Mouse (Mus musculus) lung, postnatal 0 days (tissue): Measurements from ENCODE around the gene Acbd4. TPM values are rescaled to one million over a fixed set of nuclear protein-coding genes. Genes with fewer than 3 reads are reported as not detected.
A peak's percentile ranks its signal among the peaks of the same experiment; 100 is the strongest.

ENCODE experiments used
- ATAC-seq: fragments of 200-750 bp; cut with Nextera tagmentation; 2 replicates; pipeline ENCODE4 v1.8.0; 2017; ENCODE audit warnings: moderate library complexity
- DNase-seq: peaks from one replicate; pipeline ENCODE4 v3.0.0-alpha.2; 2016; ENCODE audit warnings: low spot score
- H3K27ac ChIP-seq: fragments of 300-500 bp; sonication (generic); 2 replicates; pipeline ENCODE4 v1.5.1; 2014; ENCODE audit warnings: antibody characterized with exemption, mild to moderate bottlenecking, low read length, mixed read lengths
- H3K27me3 ChIP-seq: fragments of 300-500 bp; sonication (generic); replicated peaks from 2 replicates; pipeline ENCODE4 v1.6.1; 2014; ENCODE audit warnings: low read length, mixed read lengths; ENCODE audit not compliant: insufficient read depth
- H3K36me3 ChIP-seq: fragments of 300-500 bp; sonication (generic); 2 replicates; pipeline ENCODE4 v1.6.1; 2014; ENCODE audit warnings: low read length, mixed read lengths; ENCODE audit not compliant: insufficient read depth
- H3K4me1 ChIP-seq: fragments of 300-500 bp; sonication (generic); 2 replicates; pipeline ENCODE4 v1.6.1; 2014; ENCODE audit warnings: antibody characterized with exemption, low read depth, low read length, mixed read lengths; ENCODE audit not compliant: insufficient read depth
- H3K4me2 ChIP-seq: fragments of 300-500 bp; sonication (generic); replicated peaks from 2 replicates; pipeline ENCODE4 v1.6.1; 2014; ENCODE audit warnings: low read depth, mild to moderate bottlenecking, low read length, moderate library complexity, mixed read lengths
- H3K4me3 ChIP-seq: fragments of 300-500 bp; sonication (generic); 2 replicates; pipeline ENCODE4 v1.5.1; 2014; ENCODE audit warnings: low read depth, low read length
- H3K9ac ChIP-seq: fragments of 300-500 bp; sonication (generic); replicated peaks from 2 replicates; pipeline ENCODE4 v1.6.1; 2014; ENCODE audit warnings: low read depth, mild to moderate bottlenecking
- H3K9me3 ChIP-seq: fragments of 300-500 bp; sonication (generic); 2 replicates; pipeline ENCODE4 v1.6.1; 2016; ENCODE audit warnings: low read length, mixed read lengths
- CTCF ChIP-seq: IDR thresholded peaks from 2 replicates; pipeline ENCODE4 v1.5.1; 2016; ENCODE audit warnings: antibody characterized with exemption, mild to moderate bottlenecking
- EP300 ChIP-seq: IDR thresholded peaks from 2 replicates; pipeline ENCODE4 v1.6.1; 2016; ENCODE audit warnings: antibody characterized with exemption, mild to moderate bottlenecking, control low read depth
- WGBS: fragments of 180-500 bp; shearing (Covaris S2); extraction: QIAGEN DNeasy Blood & Tissue Kit; methylation state at CpG from one replicate; pipeline ENCODE4 v1.1.7; 2014; 5-methylcytosine and 5-hydroxymethylcytosine counted together
- polyA plus RNA-seq: library from polyadenylated mRNA; unstranded; fragments of >200 nt; fragmentation: Nextera tagmentation; extraction: Ambion mirVana; gene quantifications from 2 replicates; pipeline ENCODE4 v1.2.1, GENCODE M21; 2015

Gene Acbd4
- polyA plus RNA-seq, result 28.8 and 34.5 TPM in 2 replicates

DNA sequence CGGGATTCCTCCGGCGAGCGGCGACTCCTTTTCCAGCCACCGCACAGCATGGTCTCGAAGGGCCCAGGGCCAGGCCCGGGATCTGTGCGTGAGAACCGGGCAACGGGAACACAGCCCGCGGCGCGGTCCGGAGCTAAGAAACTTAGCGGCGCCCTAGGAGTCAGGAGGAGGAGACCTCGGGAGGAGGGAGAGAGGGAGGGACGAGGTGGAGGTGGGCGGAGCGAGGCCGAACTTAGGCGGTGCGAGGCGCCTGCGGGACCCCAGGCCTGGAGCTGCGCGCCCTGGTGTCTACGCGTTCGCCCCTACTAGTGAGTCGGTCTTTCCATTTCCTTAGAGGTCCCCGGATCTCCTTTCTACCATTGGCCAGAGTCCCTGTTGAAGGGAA, at the start of gene Acbd4, which contains the start of gene Plcd3:
TSS of gene Acbd4 (plus strand) at position 202 of the 385 bp plus-strand sequence.
TSS of gene Plcd3 (minus strand) at position 178 of the 385 bp plus-strand sequence.
- DNase-seq (peak; percentile 92), ATAC-seq (peak; percentile 53)
- H3K9ac ChIP-seq, result peak within 1 kb of the TSS; percentile 20
- H3K9me3 ChIP-seq, result no peaks in the 10 kb centered on the region
- H3K4me2 ChIP-seq, result peak within 1 kb of the TSS; percentile 67
- H3K27me3 ChIP-seq, result no peaks in the 10 kb centered on the region
- WGBS, result under 1% methylated on average over 32 of the region's 34 CpGs
- H3K27ac ChIP-seq, result peak within 1 kb of the TSS; percentile 16
- H3K36me3 ChIP-seq, result 0 out of 2 replicates have a peak, but pooled peaks cover 4% of the 10 kb centered on the region
- peak within 1 kb of the TSS; percentile 49 for H3K4me3 ChIP-seq
- TF ChIP-seq EP300, result no peak
- TF ChIP-seq CTCF, result peak; percentile 17; the same call in 1 of the 2 replicates
- H3K4me1 ChIP-seq, result peaks cover 10% of the 10 kb centered on the region

- H3K27me3 ChIP-seq, result no peaks in the 10 kb centered on the region
- no peak overlapping the region for H3K4me2 ChIP-seq
- peak overlapping the region; percentile 49; the same call in 1 of the 2 replicates for H3K27ac ChIP-seq
- no peak overlapping the region for H3K9ac ChIP-seq
- 88% methylated on average over 6 of the region's 6 CpGs for WGBS
- no peak for DNase-seq
- no peak overlapping the region for H3K4me3 ChIP-seq
- no peaks in the 10 kb centered on the region for H3K4me1 ChIP-seq
- no peaks in the 10 kb centered on the region for H3K9me3 ChIP-seq
- TF ChIP-seq CTCF (no peak), EP300 (no peak)
- ATAC-seq, result no peak
- H3K36me3 ChIP-seq, result peaks cover 21% of the 10 kb centered on the region; the same call in 1 of the 2 replicates
These were observed 49.4 kb upstream of the Acbd4 start for GRCm38 (mm10) chr11:103052078-103052477.

- H3K27ac ChIP-seq, result no peak overlapping the region
These were observed 48.0 kb upstream of the Acbd4 start for GRCm38 (mm10) chr11:103053191-103054076.

DNA sequence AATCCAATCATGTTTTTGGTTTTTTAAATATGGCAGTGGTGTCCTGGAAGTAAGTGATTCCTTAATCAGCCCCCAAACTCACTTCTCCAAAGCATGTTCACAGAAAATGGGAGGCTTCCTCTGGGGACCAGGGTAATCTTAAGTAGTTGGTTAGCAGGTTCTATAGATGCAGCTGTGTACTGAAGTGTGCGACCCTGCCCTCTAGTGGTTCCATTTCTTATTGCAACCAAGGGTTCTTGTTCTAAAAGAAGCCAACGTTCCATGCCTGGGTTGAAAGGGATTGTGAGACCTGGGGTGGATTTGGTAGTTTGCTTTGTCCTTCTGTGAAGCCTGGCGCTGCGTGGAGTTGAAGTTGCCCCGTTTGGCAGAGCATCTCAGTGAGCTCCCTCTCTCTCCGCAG, 46.7 kb upstream of the Acbd4 start:
- TF ChIP-seq CTCF (peak; percentile 92), EP300 (no peak)
- Histone ChIP-seq H3K9me3 (no peaks in the 10 kb centered on the region), H3K4me3 (no peak overlapping the region), H3K27ac (no peak overlapping the region), H3K27me3 (no peaks in the 10 kb centered on the region), H3K4me1 (no peaks in the 10 kb centered on the region), H3K9ac (no peak overlapping the region), H3K4me2 (no peak overlapping the region), H3K36me3 (peaks cover 30% of the 10 kb centered on the region)
- ATAC-seq (no peak), DNase-seq (peak; percentile 81)
- 45% methylated on average over 6 of the region's 6 CpGs for WGBS

More at GRCm38 (mm10) chr11:103053191-103054076, 48.0 kb upstream of the Acbd4 start:
- Histone ChIP-seq H3K4me2 (no peak overlapping the region), H3K4me3 (no peak overlapping the region), H3K4me1 (no peaks in the 10 kb centered on the region), H3K9me3 (no peaks in the 10 kb centered on the region), H3K36me3 (peaks cover 25% of the 10 kb centered on the region), H3K9ac (no peak overlapping the region), H3K27me3 (no peaks in the 10 kb centered on the region)
- ATAC-seq, result no peak
- DNase-seq, result no peak
- 88% methylated on average over 18 of the region's 18 CpGs for WGBS
- TF ChIP-seq CTCF (no peak), EP300 (no peak)

DNA sequence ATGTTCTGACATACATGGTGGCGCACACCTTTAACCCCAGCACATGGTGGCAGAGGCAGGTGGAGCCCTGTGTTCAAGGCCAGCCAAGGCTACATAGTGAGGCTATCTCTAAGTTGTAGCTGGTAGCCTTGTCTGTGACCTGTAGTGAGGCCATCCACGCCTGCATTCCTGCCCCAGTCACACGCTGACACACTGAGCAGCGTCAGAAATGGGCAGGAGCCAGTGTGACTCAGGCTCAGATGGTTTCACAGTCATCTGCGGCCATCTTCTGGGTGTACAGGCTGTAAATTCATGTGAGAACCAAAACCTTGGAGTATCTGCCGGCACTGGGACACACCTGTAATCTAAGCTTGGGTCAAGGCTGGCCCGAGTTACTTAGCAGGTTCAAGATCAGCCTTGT, 44.8 kb upstream of the Acbd4 start:
- Histone ChIP-seq H3K9ac (no peak overlapping the region), H3K9me3 (no peaks in the 10 kb centered on the region), H3K4me2 (no peak overlapping the region), H3K36me3 (peaks cover 43% of the 10 kb centered on the region), H3K4me3 (no peak overlapping the region), H3K27me3 (no peaks in the 10 kb centered on the region), H3K27ac (no peak overlapping the region), H3K4me1 (no peaks in the 10 kb centered on the region)
- DNase-seq (no peak), ATAC-seq (no peak)
- TF ChIP-seq CTCF (no peak), EP300 (no peak)
- WGBS, result 96% methylated on average over 7 of the region's 7 CpGs

GRCm38 (mm10) chr11:103058499-103059085, 42.9 kb upstream of the Acbd4 start:
- H3K27ac ChIP-seq, result no peak overlapping the region
- no peaks in the 10 kb centered on the region for H3K4me1 ChIP-seq
- H3K36me3 ChIP-seq, result peaks cover 49% of the 10 kb centered on the region
- H3K9me3 ChIP-seq, result no peaks in the 10 kb centered on the region
- ATAC-seq (peak; percentile 64), DNase-seq (peak; percentile 26)
- WGBS, result 50% methylated on average over 3 of the region's 3 CpGs
- H3K9ac ChIP-seq, result no peak overlapping the region
- TF ChIP-seq CTCF (peak; percentile 22; the same call in 1 of the 2 replicates), EP300 (no peak)
- no peaks in the 10 kb centered on the region for H3K27me3 ChIP-seq
- no peak overlapping the region for H3K4me2 ChIP-seq
- no peak overlapping the region for H3K4me3 ChIP-seq
